Mouse (Mus musculus) testis, postnatal 10 days (tissue): ENCODE data around the gene Drp2.

Experiments
- DNase-seq: peaks from one replicate; pipeline ENCODE4 v3.0.0; 2021; ENCODE audit warnings: low spot score

The Drp2 gene

DNA sequence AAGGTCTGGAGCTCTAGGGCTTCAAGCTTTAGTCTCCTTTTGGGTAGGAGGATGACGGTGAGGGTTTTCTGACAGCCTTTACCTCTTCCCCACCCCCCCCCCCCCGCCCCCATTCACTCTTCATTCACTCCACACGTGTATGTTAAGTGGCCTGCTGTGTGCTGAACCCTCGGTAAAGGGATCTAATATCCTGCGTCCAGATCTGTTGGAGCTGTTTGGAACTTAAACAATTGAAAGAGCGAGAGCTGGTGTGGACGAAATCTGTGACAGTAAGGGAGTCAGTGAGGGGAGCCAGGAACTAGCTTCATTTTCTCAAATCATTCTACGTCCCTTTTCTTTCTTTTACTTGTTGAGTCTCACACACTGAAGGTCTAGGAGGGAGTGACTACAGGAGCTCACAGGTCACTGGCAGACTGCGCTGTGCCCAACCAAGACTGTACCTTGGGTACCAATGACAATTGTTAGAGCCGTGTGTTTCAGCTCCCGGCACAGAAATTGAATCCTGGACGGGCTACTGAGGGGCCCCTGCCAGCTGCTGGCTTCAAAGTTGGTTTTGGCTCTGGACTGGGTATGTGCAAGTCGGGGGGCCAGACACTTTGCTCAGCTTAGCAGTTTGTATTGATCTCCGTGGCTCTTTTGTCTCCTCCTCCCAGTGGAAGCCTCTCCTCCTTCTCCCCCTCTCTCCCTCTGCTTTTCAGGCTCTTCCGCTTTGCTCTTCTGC is at the start of gene Drp2:
Drp2 (plus strand) TSS at position 689 of the 721 bp plus-strand sequence.
- no peak for DNase-seq

DNA sequence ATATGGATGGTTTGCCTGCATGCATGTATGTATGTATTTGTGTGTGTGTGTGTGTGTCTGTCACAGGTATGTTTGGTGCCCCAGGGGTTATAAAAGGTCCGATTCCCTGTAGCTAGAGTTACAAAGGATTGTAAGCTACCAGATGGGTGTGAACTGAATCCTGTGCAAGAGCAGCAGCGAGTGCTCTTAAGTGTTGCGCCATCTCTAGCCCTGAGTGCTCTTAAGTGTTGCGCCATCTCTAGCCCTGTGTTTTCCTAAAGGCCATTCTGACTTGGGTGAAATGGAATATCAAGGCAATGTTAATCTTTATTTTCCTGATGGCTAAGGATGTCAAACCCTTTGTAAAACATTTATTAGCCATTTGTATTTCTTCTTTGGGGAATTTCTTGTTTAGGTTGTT is 45.0 kb upstream of the Drp2 start:
- DNase-seq: no peak

DNA sequence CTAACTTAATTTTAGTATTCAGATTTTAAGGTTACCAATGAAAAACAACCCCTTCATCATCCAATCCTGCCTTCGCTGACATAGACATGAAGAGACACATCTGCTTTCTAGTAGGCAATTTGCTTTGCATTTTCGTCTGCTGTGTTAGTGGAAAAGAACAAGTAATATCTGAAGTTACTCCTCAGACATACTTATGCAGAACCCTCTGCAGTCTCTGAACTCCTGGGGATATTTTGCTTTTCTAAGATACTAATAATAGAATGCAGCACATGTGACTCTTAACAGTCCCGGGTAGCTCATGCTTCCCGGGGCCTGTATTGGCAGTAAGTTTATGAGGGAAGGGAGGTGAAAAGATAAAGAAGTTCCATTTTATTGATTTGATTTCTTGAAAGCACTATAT is 42.2 kb upstream of the Drp2 start:
- DNase-seq: no peak

DNA sequence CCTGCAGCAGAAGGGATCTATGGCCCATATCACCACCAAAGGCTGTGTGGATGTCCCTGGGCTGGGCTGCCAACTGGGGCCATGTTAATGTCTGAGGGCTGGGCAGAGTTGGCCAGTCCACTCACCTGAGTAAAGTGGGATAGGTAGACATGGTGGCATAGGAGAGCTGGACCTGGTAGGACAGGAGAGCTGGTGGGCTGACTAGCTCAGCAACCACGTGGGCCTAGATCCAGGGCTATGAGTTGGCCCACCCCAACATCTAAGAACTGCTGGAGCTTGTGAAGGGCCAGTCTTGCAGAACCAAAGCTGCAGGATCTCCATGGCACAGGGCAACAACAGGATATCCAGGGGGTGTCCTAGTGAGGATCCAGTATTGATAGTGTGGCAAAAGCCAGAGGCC is 38.9 kb upstream of the Drp2 start:
- no peak for DNase-seq

DNA sequence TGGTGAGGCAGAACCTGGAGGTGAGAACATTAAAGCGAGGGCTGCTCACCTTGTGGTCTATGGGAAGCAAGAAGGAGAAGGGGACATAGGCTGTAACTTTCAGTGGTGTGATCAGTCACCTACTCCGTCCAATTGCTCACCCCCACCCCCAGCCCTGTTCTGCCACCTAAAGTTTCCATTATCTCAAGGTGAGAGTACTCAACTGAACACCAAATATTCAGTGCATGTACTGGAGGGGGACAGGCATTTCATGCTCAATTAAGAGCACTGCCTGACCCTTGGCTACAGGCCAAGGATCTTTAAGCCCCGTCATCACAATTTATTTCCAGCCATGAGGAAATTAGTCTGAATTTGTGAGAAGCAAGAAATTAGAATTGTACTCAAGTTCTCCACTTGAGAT is 37.8 kb upstream of the Drp2 start:
- no peak for DNase-seq

DNA sequence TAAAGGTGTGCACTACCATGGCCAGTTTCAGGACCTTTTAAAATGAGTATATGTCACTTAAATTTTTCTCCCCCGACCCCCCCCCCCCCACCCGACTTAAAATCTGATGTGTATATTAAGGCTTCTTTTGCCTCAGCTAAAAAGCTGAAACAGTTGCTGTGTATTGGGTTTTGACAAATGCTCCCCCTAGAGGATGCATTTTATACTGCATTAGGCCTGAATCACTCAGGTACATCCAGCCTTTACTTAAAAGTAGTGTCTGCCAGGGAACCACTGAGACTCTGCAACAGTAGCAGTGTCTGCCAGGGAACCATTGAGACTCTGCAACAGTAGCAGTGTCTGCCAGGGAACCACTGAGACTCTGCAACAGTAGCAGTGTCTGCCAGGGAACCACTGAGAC is 33.1 kb upstream of the Drp2 start:
- DNase-seq: no peak

DNA sequence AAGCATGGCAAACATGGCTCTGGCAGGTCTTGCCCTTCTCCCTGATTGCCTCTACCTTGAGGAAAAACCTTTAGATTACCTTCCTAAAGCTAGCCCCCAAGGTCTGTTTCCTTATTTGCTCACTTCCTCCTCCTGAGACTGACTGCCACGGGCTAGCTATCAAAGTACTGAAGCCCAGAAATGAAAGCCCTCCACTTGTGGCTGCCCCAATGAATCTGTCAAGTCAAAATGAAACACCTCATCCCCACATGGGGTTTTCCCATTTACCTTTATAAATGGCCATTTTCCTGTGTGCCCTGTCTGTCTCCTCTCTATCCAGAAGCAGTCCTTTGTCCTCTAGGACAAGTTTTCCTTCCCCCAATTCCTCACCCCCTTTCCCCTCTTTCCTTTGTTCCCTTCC is 30.2 kb upstream of the Drp2 start:
- DNase-seq: no peak

DNA sequence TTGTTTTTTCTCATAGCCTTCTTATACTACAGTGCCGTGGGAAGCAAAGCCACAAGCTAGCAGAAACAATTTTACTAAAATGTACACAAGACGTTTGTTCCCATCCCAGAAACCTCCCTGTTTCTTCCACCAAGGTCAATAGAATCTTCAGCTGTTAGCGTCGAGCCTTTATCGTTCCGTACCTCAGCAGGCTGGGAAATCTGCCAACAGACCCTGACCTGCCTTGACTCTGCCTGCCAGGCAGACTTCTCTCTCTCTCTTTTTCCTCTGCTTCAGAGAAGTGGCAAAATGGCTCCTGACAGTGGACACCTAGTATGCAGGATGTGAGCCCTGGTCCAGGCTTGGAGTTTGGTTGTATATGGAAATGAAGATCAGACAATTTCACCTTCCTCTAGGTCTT is 19.5 kb upstream of the Drp2 start:
- peak; percentile 49 for DNase-seq

DNA sequence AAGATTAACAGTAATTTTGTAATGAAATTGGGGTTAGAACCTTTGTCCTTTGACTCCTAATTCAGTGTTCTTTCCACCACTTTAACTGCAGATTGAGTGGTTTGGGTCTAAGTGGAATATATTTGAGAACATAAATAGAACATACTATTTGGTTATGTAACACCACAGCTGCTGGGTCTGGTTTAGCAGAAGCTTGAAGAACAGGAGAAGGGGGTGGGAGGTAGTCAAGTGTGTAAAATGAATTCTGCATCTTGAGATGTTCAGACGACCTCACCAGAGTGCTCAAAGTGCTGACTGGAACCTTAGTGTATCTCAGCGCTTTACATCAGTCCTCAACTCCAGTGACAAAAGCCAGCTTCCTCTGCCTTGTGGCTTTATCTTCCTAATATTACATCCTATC is 5.4 kb upstream of the Drp2 start:
- DNase-seq: no peak

DNA sequence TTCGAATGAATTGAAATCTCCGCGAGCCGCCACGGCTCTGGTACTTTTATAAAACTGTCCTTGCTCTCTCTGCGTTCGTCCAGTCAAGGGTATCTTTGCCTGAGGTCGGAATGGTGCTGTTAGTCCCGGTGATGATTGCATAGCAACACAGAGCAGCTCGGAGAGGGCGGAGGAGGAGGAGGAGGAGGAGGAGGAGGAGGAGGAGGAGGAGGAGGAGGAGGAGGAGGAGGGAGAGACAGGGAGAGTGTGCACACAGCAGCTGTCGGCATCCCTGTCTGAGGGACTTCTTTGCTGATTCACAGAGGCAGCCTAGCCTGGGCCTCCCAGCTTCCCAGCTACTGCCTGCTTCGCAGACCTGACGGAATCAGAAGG is 219 bp downstream of the Drp2 start:
- peak; percentile 38 for DNase-seq

DNA sequence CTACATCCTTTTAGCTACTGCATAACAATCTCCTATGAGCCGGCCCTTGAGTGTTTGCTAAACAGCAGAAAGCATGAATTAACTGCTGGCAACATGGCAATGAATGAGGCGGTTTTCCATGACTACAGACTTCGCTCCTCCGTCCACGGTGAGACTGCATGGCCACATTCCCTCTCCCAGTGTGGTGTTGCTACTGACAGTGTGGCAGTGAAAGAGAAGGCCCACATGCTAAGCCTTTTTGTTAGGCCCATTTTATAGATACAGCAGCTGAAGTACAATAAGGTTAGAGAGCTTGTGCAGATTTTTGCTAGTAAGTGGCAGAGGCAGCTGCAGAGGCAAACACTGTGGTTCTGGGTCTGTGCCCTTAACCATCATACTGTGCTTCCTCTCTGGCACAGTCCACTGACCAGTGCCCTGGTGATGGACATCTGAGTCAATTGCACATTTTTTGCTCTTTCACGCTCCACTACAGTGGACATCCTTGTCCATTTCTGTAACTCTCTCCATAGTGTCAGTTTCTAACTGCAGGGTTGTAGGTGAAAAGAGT is 5.1 kb downstream of the Drp2 start:
- no peak for DNase-seq

DNA sequence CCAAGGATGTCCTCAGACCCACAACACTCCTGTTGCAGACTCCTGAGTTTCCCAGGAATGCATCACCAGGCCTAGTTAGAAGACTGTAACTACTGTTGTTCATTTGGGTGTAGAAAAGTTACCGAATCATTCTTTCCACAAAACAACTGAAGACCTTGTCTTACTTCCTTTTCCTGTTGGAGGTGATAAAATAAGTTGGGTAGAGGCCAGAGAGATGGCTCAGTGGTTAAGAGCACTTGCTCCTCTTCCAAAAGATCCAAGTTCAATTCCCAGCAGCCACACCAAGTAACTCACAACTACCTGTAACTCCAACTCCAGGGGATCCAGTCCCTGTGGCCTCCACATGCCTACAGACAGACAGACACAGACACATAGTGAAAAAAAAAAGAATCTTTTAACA is 7.7 kb downstream of the Drp2 start:
- no peak for DNase-seq

DNA sequence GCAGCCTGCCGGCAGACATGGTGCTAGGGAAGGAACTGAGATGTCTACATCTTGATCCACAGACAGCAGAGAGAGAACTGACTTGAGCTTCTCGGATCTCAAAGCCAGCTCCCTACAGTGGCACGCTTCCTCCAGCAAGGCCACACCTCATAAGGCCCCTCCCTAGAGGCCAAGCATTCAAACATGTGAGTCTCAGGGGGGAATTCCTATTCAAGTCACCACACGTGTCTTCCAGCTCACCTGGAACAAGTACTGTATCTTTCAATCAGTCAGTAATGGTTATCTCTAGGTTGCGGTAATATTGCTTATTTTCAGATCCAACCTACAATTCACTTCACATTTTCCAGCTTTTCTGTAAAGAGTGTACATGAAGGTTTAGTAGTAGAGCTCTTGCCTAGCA is 15.7 kb downstream of the Drp2 start:
- no peak for DNase-seq

DNA sequence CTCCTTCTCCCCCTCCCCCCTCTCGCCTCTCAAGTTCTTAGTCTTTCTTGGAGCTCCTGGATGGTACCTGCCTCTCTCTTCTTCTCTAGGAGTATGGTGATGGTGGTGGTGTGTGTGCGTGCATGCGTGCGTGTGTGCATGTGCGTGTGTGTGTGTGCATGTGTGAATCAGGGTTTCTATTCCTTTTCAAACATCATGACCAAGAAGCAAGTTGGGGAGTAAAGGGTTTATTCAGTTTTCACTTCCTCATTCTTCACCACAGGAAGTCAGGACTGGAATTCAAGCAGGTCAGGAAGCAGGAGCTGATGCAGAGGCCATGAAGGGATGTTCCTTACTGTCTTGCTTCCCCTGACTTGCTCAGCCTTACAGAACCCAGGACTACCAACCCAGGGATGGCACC is 19.9 kb downstream of the Drp2 start:
- DNase-seq: no peak

DNA sequence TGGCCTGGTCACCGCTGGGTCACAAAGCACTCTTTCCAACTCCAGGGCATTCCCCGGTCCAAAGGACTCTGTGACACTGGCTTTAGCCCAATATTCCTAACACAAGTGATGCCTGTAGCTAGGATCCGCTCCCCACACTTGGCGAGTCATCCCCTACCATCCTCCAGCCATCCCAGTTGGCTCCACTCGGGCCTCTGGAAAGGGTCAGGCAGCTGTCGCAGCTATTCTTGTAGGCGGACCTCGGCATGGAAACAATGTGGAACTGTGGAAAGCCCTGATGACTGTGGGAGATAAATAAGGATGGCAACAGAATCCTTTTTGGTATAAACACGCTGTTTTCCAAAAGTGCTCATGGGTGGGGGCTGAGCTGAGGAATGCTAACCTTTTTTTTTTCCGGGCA is 21.4 kb downstream of the Drp2 start:
- DNase-seq: no peak

DNA sequence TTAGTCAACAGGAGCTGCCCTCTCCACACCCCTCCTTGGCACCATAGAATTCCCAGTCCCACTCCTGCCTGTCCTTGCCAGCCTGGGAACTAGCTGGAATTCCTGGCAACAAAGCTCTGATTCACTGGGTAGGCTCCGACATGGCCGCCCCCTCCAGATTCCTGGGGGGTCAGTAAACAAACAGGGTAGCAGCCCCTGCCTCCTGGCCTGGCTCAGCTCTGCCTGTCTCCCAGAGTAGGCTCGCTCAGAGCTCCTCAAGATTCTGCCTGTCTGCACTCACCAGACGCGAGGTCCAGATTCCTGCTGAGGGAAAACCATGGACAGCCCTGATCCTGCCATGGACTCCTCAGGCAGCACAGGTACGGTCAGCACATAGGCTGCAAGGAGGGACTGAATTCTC is 22.5 kb downstream of the Drp2 start:
- DNase-seq: peak; percentile 41

DNA sequence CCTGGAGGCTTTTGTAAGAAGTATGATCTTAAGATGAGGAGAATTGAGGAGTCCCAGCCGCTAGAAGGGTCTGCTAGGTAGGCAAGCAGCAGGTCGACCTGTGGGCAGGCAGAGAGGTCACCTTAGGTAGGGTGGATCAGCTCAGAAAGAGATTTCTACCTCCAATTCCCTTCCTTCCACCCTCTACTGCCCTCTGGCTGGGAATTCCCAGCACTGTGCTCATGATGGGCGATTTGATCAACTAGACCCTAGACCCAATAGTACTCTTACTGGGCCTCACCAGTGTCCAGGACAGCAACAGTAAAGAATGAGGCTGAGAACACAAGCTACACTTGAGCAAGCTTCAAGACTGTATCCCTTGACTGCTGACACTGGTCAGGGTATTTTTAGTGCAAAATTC is 23.0 kb downstream of the Drp2 start:
- DNase-seq: peak; percentile 45

DNA sequence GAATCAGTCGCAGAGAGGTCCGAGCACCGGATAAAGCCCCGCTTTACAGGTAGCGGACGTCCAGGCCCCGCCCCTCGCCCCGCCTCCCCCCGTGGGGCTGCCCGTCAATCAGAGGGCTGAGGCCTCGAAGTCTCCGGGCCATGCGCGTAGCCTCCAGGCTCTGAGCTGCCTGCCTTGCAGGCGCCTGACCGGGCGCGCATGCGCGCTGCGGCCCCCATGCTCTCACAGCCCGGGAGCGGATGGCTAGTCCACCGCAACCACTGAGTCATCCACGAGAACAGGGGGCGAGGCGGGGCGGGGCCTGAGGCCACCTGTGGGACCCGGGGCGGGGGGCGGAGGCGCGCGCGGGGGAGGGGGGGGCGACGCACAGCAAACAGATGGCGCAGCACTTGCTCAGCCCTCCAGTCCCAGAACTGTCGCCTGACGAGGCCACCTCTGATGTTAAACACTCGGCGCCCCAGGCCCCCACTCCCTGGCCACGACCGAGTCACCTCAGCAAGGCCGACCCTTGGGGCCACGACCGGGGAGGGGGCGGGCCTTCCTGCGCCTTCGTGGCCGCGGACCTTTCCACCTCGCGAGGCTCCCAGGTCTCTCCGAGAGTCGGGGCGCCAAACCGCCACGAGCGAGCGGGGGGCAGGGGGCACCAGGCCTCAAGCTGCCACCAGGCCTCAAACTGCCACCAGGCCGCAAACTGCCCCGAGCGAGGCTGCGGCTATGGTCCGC is 70.8 kb downstream of the Drp2 start:
- peak; percentile 50 for DNase-seq

DNA sequence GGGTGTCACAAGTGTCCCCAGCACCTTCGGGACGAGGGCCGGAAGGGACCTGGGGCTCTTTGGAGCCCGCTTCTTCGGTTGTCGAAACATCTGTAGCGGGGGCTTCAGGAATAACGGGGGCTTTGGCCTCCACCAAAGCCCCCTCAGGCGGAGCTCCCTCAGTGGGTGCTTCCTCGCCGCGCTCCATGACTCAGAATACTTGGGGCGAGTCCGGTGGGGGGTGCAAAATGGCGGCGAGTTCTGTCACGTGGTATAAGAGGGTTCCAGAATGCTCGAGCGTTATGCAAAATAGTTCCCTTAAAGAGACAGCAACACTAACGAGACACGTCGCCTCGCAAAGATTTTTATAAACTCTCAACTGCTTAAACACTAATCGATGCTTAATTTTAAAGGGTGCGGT is 71.9 kb downstream of the Drp2 start, which contains the start of gene Taf7l:
Taf7l (minus strand) TSS at position 201 of the 400 bp plus-strand sequence.
- DNase-seq: no peak

DNA sequence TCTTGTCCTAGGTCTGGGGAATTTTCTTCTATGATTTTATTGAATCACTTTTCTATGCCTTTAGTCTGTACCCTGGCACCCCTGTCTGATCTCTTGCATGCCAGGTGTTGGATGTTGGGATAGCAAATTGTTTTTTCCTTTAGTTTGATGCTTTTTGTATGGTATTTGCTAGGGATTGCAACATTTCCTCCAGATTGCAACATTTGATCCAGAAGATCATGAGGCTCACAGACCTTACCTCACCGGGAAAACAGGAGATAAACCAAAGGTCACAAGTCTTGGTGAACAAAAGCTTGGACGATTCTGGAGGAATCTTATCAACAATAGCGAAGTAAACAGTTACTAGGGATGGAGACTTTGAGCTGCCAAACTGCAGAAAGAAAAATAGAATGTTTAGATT is 77.4 kb downstream of the Drp2 start:
- no peak for DNase-seq

DNA sequence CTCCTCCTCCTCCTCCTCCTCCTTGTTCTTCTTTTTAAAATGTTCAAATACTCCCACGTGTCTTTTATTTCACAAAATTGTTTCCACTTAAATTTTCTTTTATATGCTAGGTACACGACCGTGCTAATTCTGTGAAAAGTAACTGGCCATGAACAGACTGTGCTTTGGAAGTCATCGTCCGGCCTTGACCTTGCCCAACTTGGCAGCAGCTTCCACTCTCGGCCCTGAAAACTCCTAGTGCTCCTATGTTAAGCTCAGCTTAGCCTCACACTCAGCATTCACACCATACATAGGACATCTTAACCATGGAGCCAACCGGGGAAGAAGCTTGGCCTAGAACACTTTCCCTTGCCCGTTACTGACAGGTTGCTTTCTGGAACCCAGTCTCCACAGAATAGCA is 96.3 kb downstream of the Drp2 start:
- DNase-seq: peak; percentile 64
